Mouse (Mus musculus) embryonic facial prominence, embryonic 13.5 days (tissue): ENCODE results near the gene Esf1. TPM values are rescaled to one million over a fixed set of nuclear protein-coding genes. Genes with fewer than 3 reads are reported as not detected.
"Not testable (repeated sequence)": the region's sequence is repeated elsewhere in the genome, so short reads cannot be mapped to it uniquely, and the experiment has no call there.

ENCODE experiments used
- ATAC-seq: fragments of 200-750 bp; cut with Nextera tagmentation; 2 replicates; pipeline ENCODE4 v1.8.0; 2017; ENCODE audit warnings: low read depth; ENCODE audit not compliant: insufficient number of reproducible peaks, insufficient read depth, low FRiP score, low TSS enrichment
- H3K27ac ChIP-seq: fragments of 300-500 bp; sonication (generic); 2 replicates; pipeline ENCODE4 v1.5.1; 2015; ENCODE audit warnings: moderate library complexity, mild to moderate bottlenecking, inconsistent platforms
- H3K27me3 ChIP-seq: fragments of 300-500 bp; sonication (generic); 2 replicates; pipeline ENCODE4 v1.6.1; 2015; ENCODE audit warnings: mild to moderate bottlenecking, inconsistent platforms
- H3K36me3 ChIP-seq: fragments of 300-500 bp; sonication (generic); 2 replicates; pipeline ENCODE4 v1.6.1; 2015; ENCODE audit warnings: mild to moderate bottlenecking, inconsistent platforms
- H3K4me1 ChIP-seq: fragments of 300-500 bp; sonication (generic); 2 replicates; pipeline ENCODE4 v1.6.1; 2015; ENCODE audit warnings: inconsistent platforms
- H3K4me2 ChIP-seq: fragments of 300-500 bp; sonication (generic); 2 replicates; pipeline ENCODE4 v1.6.1; 2015; ENCODE audit warnings: moderate library complexity, mild to moderate bottlenecking, inconsistent platforms
- H3K4me3 ChIP-seq: fragments of 300-500 bp; sonication (generic); 2 replicates; pipeline ENCODE4 v1.5.1; 2015; ENCODE audit warnings: mild to moderate bottlenecking, inconsistent platforms
- H3K9ac ChIP-seq: fragments of 300-500 bp; sonication (generic); 2 replicates; pipeline ENCODE4 v1.6.1; 2015; ENCODE audit warnings: mild to moderate bottlenecking, inconsistent platforms
- H3K9me3 ChIP-seq: fragments of 300-500 bp; sonication (generic); 2 replicates; pipeline ENCODE4 v1.6.1; 2016; ENCODE audit warnings: inconsistent platforms
- WGBS: fragments of 180-500 bp; shearing (Covaris S2); methylation state at CpG from one replicate; pipeline ENCODE4 v1.1.7; 2015; ENCODE audit warnings: mixed read lengths; 5-methylcytosine and 5-hydroxymethylcytosine counted together
- polyA plus RNA-seq: library from polyadenylated mRNA; unstranded; fragments of >200 nt; fragmentation: Nextera tagmentation; extraction: Ambion mirVana; gene quantifications from 2 replicates; pipeline ENCODE4 v1.2.1, GENCODE M21; 2015

Esf1 gene
- polyA plus RNA-seq, 1 experiment from 2014 or later = 32.1 TPM

GRCm38 (mm10) chr2:140159186-140159730 is 11.1 kb downstream of the Esf1 start:
- WGBS = 83% methylated on average over 3 of the region's 3 CpGs
- H3K9me3 ChIP-seq = no peaks in the 10 kb centered on the region
- H3K9ac ChIP-seq = no peak overlapping the region
- H3K4me2 ChIP-seq = no peak overlapping the region
- no peak overlapping the region for H3K4me3 ChIP-seq
- H3K27ac ChIP-seq = no peak overlapping the region
- peaks cover 42% of the 10 kb centered on the region for H3K36me3 ChIP-seq
- no peak for ATAC-seq
- no peaks in the 10 kb centered on the region for H3K27me3 ChIP-seq
- H3K4me1 ChIP-seq = no peaks in the 10 kb centered on the region

GRCm38 (mm10) chr2:140151743-140152142 is 18.6 kb downstream of the Esf1 start, which contains the start of gene Gm17374:
TSS of gene Gm17374 (plus strand) at chr2:140152043.
- not testable (repeated sequence) for H3K27ac ChIP-seq, H3K9ac ChIP-seq, H3K4me1 ChIP-seq, H3K27me3 ChIP-seq, H3K4me3 ChIP-seq, H3K9me3 ChIP-seq, H3K4me2 ChIP-seq, ATAC-seq
- 90% methylated on average over 4 of the region's 4 CpGs for WGBS
- peaks cover 41% of the 10 kb centered on the region for H3K36me3 ChIP-seq

- Histone ChIP-seq H3K4me3 (no peak overlapping the region), H3K9me3 (no peaks in the 10 kb centered on the region), H3K27me3 (no peaks in the 10 kb centered on the region), H3K9ac (no peak overlapping the region), H3K27ac (no peak overlapping the region), H3K36me3 (peaks cover 71% of the 10 kb centered on the region), H3K4me1 (no peaks in the 10 kb centered on the region), H3K4me2 (no peak overlapping the region)
- no peak for ATAC-seq
- 88% methylated on average over 2 of the region's 2 CpGs for WGBS
These were observed 44.8 kb downstream of the Esf1 start for GRCm38 (mm10) chr2:140125516-140125915.

GRCm38 (mm10) chr2:140113851-140114250 is 56.5 kb downstream of the Esf1 start:
- Histone ChIP-seq H3K27ac (no peak overlapping the region), H3K4me2 (no peak overlapping the region), H3K36me3 (no peaks in the 10 kb centered on the region), H3K9me3 (no peaks in the 10 kb centered on the region), H3K27me3 (no peaks in the 10 kb centered on the region), H3K4me1 (no peaks in the 10 kb centered on the region), H3K4me3 (no peak overlapping the region), H3K9ac (no peak overlapping the region)
- WGBS = 82% methylated on average over 8 of the region's 8 CpGs
- no peak for ATAC-seq

- Histone ChIP-seq H3K36me3 (no peaks in the 10 kb centered on the region), H3K4me1 (no peaks in the 10 kb centered on the region), H3K9me3 (no peaks in the 10 kb centered on the region), H3K27ac (no peak overlapping the region), H3K9ac (no peak overlapping the region), H3K4me2 (no peak overlapping the region), H3K4me3 (no peak overlapping the region), H3K27me3 (no peaks in the 10 kb centered on the region)
- 33% methylated on average over 1 of the region's 1 CpGs for WGBS
- ATAC-seq = no peak
These were observed 61.4 kb downstream of the Esf1 start for GRCm38 (mm10) chr2:140108945-140109344.

GRCm38 (mm10) chr2:140107641-140108040 is 62.7 kb downstream of the Esf1 start:
- no peak for ATAC-seq
- Histone ChIP-seq H3K9me3 (no peaks in the 10 kb centered on the region), H3K27ac (no peak overlapping the region), H3K9ac (no peak overlapping the region), H3K27me3 (no peaks in the 10 kb centered on the region), H3K4me1 (no peaks in the 10 kb centered on the region), H3K36me3 (no peaks in the 10 kb centered on the region), H3K4me2 (no peak overlapping the region), H3K4me3 (no peak overlapping the region)
- WGBS = 87% methylated on average over 4 of the region's 4 CpGs

- H3K4me2 ChIP-seq = no peak overlapping the region
- H3K4me1 ChIP-seq = no peaks in the 10 kb centered on the region
- no peak overlapping the region for H3K9ac ChIP-seq
- no peaks in the 10 kb centered on the region for H3K36me3 ChIP-seq
- no peak overlapping the region for H3K27ac ChIP-seq
- WGBS = 65% methylated on average over 3 of the region's 3 CpGs
- no peak overlapping the region for H3K4me3 ChIP-seq
- no peaks in the 10 kb centered on the region for H3K9me3 ChIP-seq
- no peak for ATAC-seq
- H3K27me3 ChIP-seq = no peaks in the 10 kb centered on the region
These were observed 65.4 kb downstream of the Esf1 start for GRCm38 (mm10) chr2:140104951-140105350.

- no peaks in the 10 kb centered on the region for H3K27me3 ChIP-seq
- H3K4me2 ChIP-seq = no peak overlapping the region
- H3K4me3 ChIP-seq = no peak overlapping the region
- no peaks in the 10 kb centered on the region for H3K36me3 ChIP-seq
- H3K9ac ChIP-seq = no peak overlapping the region
- H3K4me1 ChIP-seq = no peaks in the 10 kb centered on the region
- WGBS = 74% methylated on average over 3 of the region's 3 CpGs
- no peak overlapping the region for H3K27ac ChIP-seq
- H3K9me3 ChIP-seq = no peaks in the 10 kb centered on the region
- no peak for ATAC-seq
These were observed 69.6 kb downstream of the Esf1 start for GRCm38 (mm10) chr2:140100551-140101474.

GRCm38 (mm10) chr2:140099971-140100370 is 70.4 kb downstream of the Esf1 start:
- 79% methylated on average over 3 of the region's 3 CpGs for WGBS

GRCm38 (mm10) chr2:140097131-140097591 is 73.2 kb downstream of the Esf1 start:
- no peak for ATAC-seq
- no peak overlapping the region for H3K9ac ChIP-seq
- H3K4me2 ChIP-seq = no peak overlapping the region
- H3K4me3 ChIP-seq = no peak overlapping the region
- H3K27me3 ChIP-seq = no peaks in the 10 kb centered on the region
- H3K36me3 ChIP-seq = no peaks in the 10 kb centered on the region
- 81% methylated on average over 3 of the region's 3 CpGs for WGBS
- H3K4me1 ChIP-seq = no peaks in the 10 kb centered on the region
- no peak overlapping the region for H3K27ac ChIP-seq
- H3K9me3 ChIP-seq = no peaks in the 10 kb centered on the region

More at GRCm38 (mm10) chr2:140099971-140100370, 70.4 kb downstream of the Esf1 start:
- ATAC-seq = no peak
- H3K4me1 ChIP-seq = no peaks in the 10 kb centered on the region
- no peaks in the 10 kb centered on the region for H3K9me3 ChIP-seq
- H3K4me3 ChIP-seq = no peak overlapping the region
- no peak overlapping the region for H3K4me2 ChIP-seq
- no peak overlapping the region for H3K27ac ChIP-seq
- H3K27me3 ChIP-seq = no peaks in the 10 kb centered on the region
- no peaks in the 10 kb centered on the region for H3K36me3 ChIP-seq
- no peak overlapping the region for H3K9ac ChIP-seq

GRCm38 (mm10) chr2:140096034-140096433 is 74.3 kb downstream of the Esf1 start:
- 89% methylated on average over 5 of the region's 5 CpGs for WGBS
- Histone ChIP-seq H3K9me3 (no peaks in the 10 kb centered on the region), H3K4me1 (no peaks in the 10 kb centered on the region), H3K4me3 (no peak overlapping the region), H3K4me2 (no peak overlapping the region), H3K36me3 (no peaks in the 10 kb centered on the region), H3K27ac (no peak overlapping the region), H3K9ac (no peak overlapping the region), H3K27me3 (no peaks in the 10 kb centered on the region)
- no peak for ATAC-seq

- Histone ChIP-seq H3K9ac (no peak overlapping the region), H3K4me1 (no peaks in the 10 kb centered on the region), H3K4me3 (no peak overlapping the region), H3K27me3 (no peaks in the 10 kb centered on the region), H3K27ac (no peak overlapping the region), H3K9me3 (no peaks in the 10 kb centered on the region), H3K4me2 (no peak overlapping the region), H3K36me3 (no peaks in the 10 kb centered on the region)
- ATAC-seq = no peak
- 87% methylated on average over 5 of the region's 5 CpGs for WGBS
These were observed 76.9 kb downstream of the Esf1 start for GRCm38 (mm10) chr2:140093433-140093832.
